Mouse (Mus musculus): Measurements from ENCODE around the gene Gm5169.
"Not testable (repeated sequence)": the region's sequence is repeated elsewhere in the genome, so short reads cannot be mapped to it uniquely, and the experiment has no call there.

Gene Gm5169

DNA sequence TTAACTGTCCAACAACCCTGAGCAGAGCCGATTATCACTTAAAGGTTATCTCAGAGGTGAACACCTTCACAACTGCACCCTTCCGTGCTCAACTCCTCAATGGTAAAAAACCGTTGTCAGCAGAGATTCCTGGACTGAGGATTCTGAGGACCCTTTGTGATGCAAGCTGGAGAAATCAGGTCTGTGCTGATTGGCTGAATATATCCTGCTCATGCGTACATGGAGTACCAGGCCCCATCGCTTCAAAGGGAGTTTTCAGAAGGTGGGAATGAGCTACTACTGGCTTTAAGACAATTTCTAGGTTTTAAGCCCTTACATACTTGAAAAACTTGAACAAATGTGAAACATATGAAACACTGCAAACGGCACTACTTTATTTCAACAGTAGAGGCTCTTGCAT, at the start of gene Gm5169:
Gene Gm5169 (minus strand): TSS at position 101 of the 400 bp plus-strand sequence.
- not testable (repeated sequence) for DNase-seq (ENCODE audit: low read depth)

DNA sequence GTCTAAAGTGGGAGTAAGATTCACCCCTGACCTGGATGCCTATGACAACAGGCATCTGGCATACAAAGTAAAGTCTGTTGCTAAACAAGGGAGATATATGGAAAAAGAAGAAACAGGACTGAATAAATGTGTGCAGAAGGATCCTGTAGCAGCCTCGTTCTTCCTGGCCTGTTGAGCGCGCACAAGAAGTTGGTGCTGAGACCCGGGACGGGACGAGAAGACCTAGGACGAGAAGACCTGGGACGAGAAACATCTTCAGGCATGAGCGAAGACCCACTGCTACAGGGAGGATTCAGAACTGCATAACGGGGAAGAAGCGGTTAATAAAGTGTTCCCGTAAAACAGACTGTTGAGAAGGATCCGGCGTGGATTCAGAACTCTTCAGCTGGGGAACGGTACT, 46.2 kb upstream of the Gm5169 start:
- DNase-seq (ENCODE audit: low read depth) = not testable (repeated sequence)

Data from c-Kit-positive CD71-positive TER-119-negative erythroid progenitor cells, embryonic 14.5 days (primary cell).